Mouse (Mus musculus) c-Kit-positive CD71-positive TER-119-negative erythroid progenitor cells, embryonic 14.5 days (primary cell): ENCODE data around the gene Jazf1.

ENCODE experiments used
- DNase-seq: peaks from one replicate; pipeline ENCODE4 v3.0.0-alpha.2; 2013; ENCODE audit warnings: low read depth

Gene Jazf1

GRCm38 (mm10) chr6:52956131-52956530 is 112.3 kb downstream of the Jazf1 start:
- DNase-seq: no peak

GRCm38 (mm10) chr6:52955304-52955703 is 113.1 kb downstream of the Jazf1 start:
- no peak for DNase-seq

GRCm38 (mm10) chr6:52954861-52955260 is 113.6 kb downstream of the Jazf1 start:
- DNase-seq: no peak

GRCm38 (mm10) chr6:52954441-52954840 is 114.0 kb downstream of the Jazf1 start:
- DNase-seq: no peak

- DNase-seq: no peak
These were observed 115.9 kb downstream of the Jazf1 start for GRCm38 (mm10) chr6:52952526-52952900.

GRCm38 (mm10) chr6:52951871-52952525 is 116.4 kb downstream of the Jazf1 start:
- DNase-seq: no peak

GRCm38 (mm10) chr6:52950371-52950770 is 118.1 kb downstream of the Jazf1 start:
- DNase-seq: no peak

- DNase-seq: no peak
These were observed 125.9 kb downstream of the Jazf1 start for GRCm38 (mm10) chr6:52942534-52942933.

- no peak for DNase-seq
These were observed 126.3 kb downstream of the Jazf1 start for GRCm38 (mm10) chr6:52942101-52942500.

GRCm38 (mm10) chr6:52937916-52938315 is 130.5 kb downstream of the Jazf1 start:
- DNase-seq: no peak

GRCm38 (mm10) chr6:52936995-52937394 is 131.4 kb downstream of the Jazf1 start:
- no peak for DNase-seq

GRCm38 (mm10) chr6:52934021-52934420 is 134.4 kb downstream of the Jazf1 start:
- DNase-seq: no peak

- DNase-seq: no peak
These were observed 135.7 kb downstream of the Jazf1 start for GRCm38 (mm10) chr6:52932603-52933178.

- no peak for DNase-seq
These were observed 139.1 kb downstream of the Jazf1 start for GRCm38 (mm10) chr6:52929358-52929757.

- DNase-seq: no peak
These were observed 141.5 kb downstream of the Jazf1 start for GRCm38 (mm10) chr6:52926947-52927346.

- no peak for DNase-seq
These were observed 142.9 kb downstream of the Jazf1 start for GRCm38 (mm10) chr6:52925458-52926042.

- no peak for DNase-seq
These were observed 147.2 kb downstream of the Jazf1 start for GRCm38 (mm10) chr6:52921248-52921647.

- no peak for DNase-seq
These were observed 147.7 kb downstream of the Jazf1 start for GRCm38 (mm10) chr6:52920719-52921118.

- DNase-seq: no peak
These were observed 149.0 kb downstream of the Jazf1 start for GRCm38 (mm10) chr6:52919442-52919841.

- DNase-seq: peak; percentile 17
These were observed 149.5 kb downstream of the Jazf1 start for GRCm38 (mm10) chr6:52918980-52919379.

- DNase-seq: no peak
These were observed 151.0 kb downstream of the Jazf1 start for GRCm38 (mm10) chr6:52917471-52917870.

- no peak for DNase-seq
These were observed 151.5 kb downstream of the Jazf1 start for GRCm38 (mm10) chr6:52916836-52917376.

GRCm38 (mm10) chr6:52914921-52915320 is 153.5 kb downstream of the Jazf1 start:
- DNase-seq: no peak
